Mouse (Mus musculus): ENCODE measurements at regions not wholly inside any gene's neighbourhood (a gene's known extent, or its start where the extent isn't known, plus 50 kb on each side); places are given as distances from the start of the nearest gene placed in this dataset.

- TF ChIP-seq CTCF (IDR thresholded peaks at IDR 0.05), result 0 out of 2 replicates have a peak, but pooled peaks have one; percentile 7
- no peak for TF ChIP-seq EP300 (IDR thresholded peaks at IDR 0.05)
Measured at GRCm38 (mm10) chr16:71256175-71256574, 942.4 kb downstream of the Gbe1 start.

Data from lung, postnatal 0 days (tissue).